19 mouse cellular contexts compared by ENCODE assay signal in the genomic region with DNA sequence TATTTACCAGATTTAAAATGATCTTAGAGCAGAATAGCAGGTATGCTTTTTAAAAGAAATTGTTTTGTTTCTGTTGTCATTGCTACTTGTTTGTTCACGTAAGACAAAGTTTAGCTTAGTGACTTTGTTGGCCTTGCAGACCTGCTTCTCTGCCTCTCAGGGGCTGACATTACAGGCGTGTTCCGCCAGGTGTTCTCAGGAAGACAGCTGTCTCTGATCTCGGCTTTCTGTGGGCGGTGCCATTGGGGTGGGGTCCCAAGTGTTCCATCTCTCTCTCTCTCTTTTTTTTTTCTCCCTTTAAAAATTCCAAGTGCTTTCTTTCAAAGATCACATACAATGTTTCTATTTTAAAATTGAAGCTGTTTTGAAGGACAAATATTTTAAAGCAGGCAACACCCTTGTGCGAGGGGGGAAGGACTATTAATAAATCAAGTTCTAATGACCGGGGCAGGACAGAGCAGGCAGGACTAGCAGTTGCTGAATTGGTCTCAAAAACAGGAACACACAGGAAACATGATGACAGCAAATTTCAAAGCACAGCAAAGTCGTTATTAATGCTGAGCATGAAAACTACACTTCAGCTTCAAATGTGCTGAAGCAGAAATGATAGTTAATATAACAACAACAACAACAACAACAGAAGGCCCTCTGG. TPM values are rescaled to one million over a fixed set of nuclear protein-coding genes. Genes with fewer than 3 reads are reported as not detected.
DNase-seq lines count a peak whose midpoint lies in the region; TF ChIP-seq lines count a peak whose summit lies in the region.
"Had no signal": no experiment of that assay in that cellular context is flagged by ENCODE, and none has a peak within 500 bp of the region (broad histone marks: within the 10 kb centered on the region; RNA-seq: fewer than 3 reads in every experiment).

No protein-coding gene starts in this region.

- H3K79me2 ChIP-seq in heart, adult 2 months (replicated peaks; ENCODE audit: control insufficient read depth, insufficient read depth, low read length): no peaks in the 10 kb centered on the region
- no peaks in the 10 kb centered on the region for H3K79me2 ChIP-seq in CH12.LX (replicated peaks; ENCODE audit: control insufficient read depth, extremely low read depth, insufficient read depth, poor library complexity, severe bottlenecking)
- H3K79me2 ChIP-seq in macrophage (ENCODE audit: inconsistent target): no peaks in the 10 kb centered on the region

- intact Hi-C loops in heart, adult 2 months (cut with DNase I): no loop called here
- intact Hi-C loops in left cerebral cortex, adult 2 months (cut with DNase I): no loop called here

- WGBS in heart, adult 2 months: 33% methylated on average over 8 of the region's 8 CpGs
- WGBS in macrophage (ENCODE audit: missing documents): 21% methylated on average over 8 of the region's 8 CpGs

- 0 out of 2 replicates have a peak overlapping the region, but pooled peaks have one; percentile 18 for H3K4me2 ChIP-seq in CH12.LX (ENCODE audit: insufficient read depth, low read depth, poor library complexity, severe bottlenecking)
- H3K4me2 ChIP-seq: embryonic facial prominence, embryonic 12.5 days; hindbrain, embryonic 13.5 days; intestine, embryonic 15.5 days; midbrain, embryonic 11.5 days had no signal

- H3K27ac ChIP-seq in heart, adult 2 months: peak overlapping the region; percentile 18; the same call in 1 of the 2 replicates
- no peak overlapping the region for H3K27ac ChIP-seq in CH12.LX (ENCODE audit: insufficient read depth, low read depth)
- H3K27ac ChIP-seq in macrophage: peak overlapping the region; percentile 80
- H3K27ac ChIP-seq in left cerebral cortex, adult 2 months: no peak overlapping the region
- H3K27ac ChIP-seq: embryonic facial prominence, embryonic 12.5 days; hindbrain, embryonic 13.5 days; intestine, embryonic 15.5 days had no signal

- in situ Hi-C loops in CH12.LX (cut with MboI; ENCODE audit: low pct_ligation_motif_present, low pct_unique_long_range_greater_than_20kb, low sequenced_read_pairs): no loop called here

- no peak for DNase-seq in heart, adult 2 months
- no peak for DNase-seq in heart, adult 9 months (ENCODE audit: low spot score in 2 of 2)
- no peak for DNase-seq in CH12.LX (ENCODE audit: extremely low read depth)
- peak; percentile 34 to 48 for DNase-seq in thymus, postnatal 10 days (ENCODE audit: low spot score in 2 of 2)
- DNase-seq in neural tube, embryonic 10.5 days (ENCODE audit: extremely low spot score, low spot score): no peak
- DNase-seq in embryo, embryonic 10 days (ENCODE audit: low spot score): no peak
- no peak for DNase-seq in left cerebral cortex, adult 2 months (ENCODE audit: extremely low spot score in 1 of 2, low spot score in 2 of 2)
- DNase-seq: adrenal gland, postnatal 10 days; B cell, adult 2 months; cerebellum, adult 2 months; left cerebral cortex, postnatal 4 days; lung, adult 18-20 months; lung, postnatal 36 days; right cerebral cortex, adult 18-20 months had no signal

- H3K4me3 ChIP-seq in heart, adult 2 months: no peak overlapping the region
- H3K4me3 ChIP-seq in CH12.LX (replicated peaks in 1 of 3; ENCODE audit: low read depth in 2 of 3, low read length in 2 of 3, poor library complexity in 1 of 3) (no peak overlapping the region), macrophage (ENCODE audit: inconsistent target) (no peak overlapping the region)
- no peak overlapping the region for H3K4me3 ChIP-seq in left cerebral cortex, adult 2 months
- H3K4me3 ChIP-seq: embryonic facial prominence, embryonic 12.5 days; hindbrain, embryonic 13.5 days; intestine, embryonic 15.5 days had no signal

- no peaks in the 10 kb centered on the region for H3K27me3 ChIP-seq in heart, adult 2 months (ENCODE audit: control insufficient read depth, insufficient read depth, low read length)
- no peaks in the 10 kb centered on the region for H3K27me3 ChIP-seq in CH12.LX (replicated peaks)
- H3K27me3 ChIP-seq: embryonic facial prominence, embryonic 12.5 days; hindbrain, embryonic 13.5 days; intestine, embryonic 15.5 days had no signal

- dilution Hi-C loops in CH12.LX (cut with MboI; ENCODE audit: extremely low pct_ligation_motif_present, extremely low pct_unique_long_range_greater_than_20kb, low sequenced_read_pairs): no loop called here

- no peak for TF ChIP-seq CTCF in heart, adult 2 months (IDR thresholded peaks at IDR 0.05)
- no peak for TF ChIP-seq CTCF in CH12.LX (conservative IDR thresholded peaks at IDR 0.05 in 1 of 2, IDR thresholded peaks at IDR 0.05 in 1 of 2; ENCODE audit: low read depth in 2 of 2, low read length in 2 of 2)
- no peak for TF ChIP-seq CTCF in left cerebral cortex, adult 2 months (IDR thresholded peaks at IDR 0.05)

- TF ChIP-seq EP300 in heart, adult 2 months (IDR thresholded peaks at IDR 0.05; ENCODE audit: insufficient read depth, low read depth, low read length): no peak
- 0 out of 2 replicates have a peak, but pooled peaks have one; percentile 14 for TF ChIP-seq EP300 in CH12.LX (IDR thresholded peaks at IDR 0.05; ENCODE audit: low read length)

- peaks cover 6% of the 10 kb centered on the region for H3K9me3 ChIP-seq in CH12.LX (replicated peaks; ENCODE audit: low read length)
- H3K9me3 ChIP-seq: embryonic facial prominence, embryonic 12.5 days; intestine, embryonic 15.5 days had no signal

- H3K9ac ChIP-seq in heart, adult 2 months (ENCODE audit: low read depth, low read length): no peak overlapping the region
- H3K9ac ChIP-seq in CH12.LX (ENCODE audit: insufficient read depth, low read depth): no peak overlapping the region
- H3K9ac ChIP-seq: embryonic facial prominence, embryonic 12.5 days; hindbrain, embryonic 13.5 days; intestine, embryonic 15.5 days had no signal

- H3K36me3 ChIP-seq in heart, adult 2 months (ENCODE audit: control insufficient read depth, insufficient read depth, low read length): peaks cover 3% of the 10 kb centered on the region; the same call in 1 of the 2 replicates
- no peaks in the 10 kb centered on the region for H3K36me3 ChIP-seq in CH12.LX (replicated peaks in 1 of 2; ENCODE audit: control insufficient read depth in 1 of 2, insufficient read depth in 1 of 2, low read length in 1 of 2)
- H3K36me3 ChIP-seq in macrophage (ENCODE audit: inconsistent target): no peaks in the 10 kb centered on the region
- H3K36me3 ChIP-seq: embryonic facial prominence, embryonic 12.5 days; hindbrain, embryonic 13.5 days; intestine, embryonic 15.5 days had no signal

- TF ChIP-seq RAD21 in CH12.LX (IDR thresholded peaks at IDR 0.05; ENCODE audit: low read depth, low read length): no peak

- TF ChIP-seq POLR2A in heart, adult 2 months (IDR thresholded peaks at IDR 0.05; ENCODE audit: insufficient read depth, low read depth, low read length): no peak
- TF ChIP-seq POLR2A in CH12.LX (IDR thresholded peaks at IDR 0.05; ENCODE audit: low read depth, low read length): no peak

- H3K4me1 ChIP-seq in heart, adult 2 months (ENCODE audit: control insufficient read depth, insufficient read depth, low read length): peaks cover 4% of the 10 kb centered on the region
- peaks cover 3 to 42% of the 10 kb centered on the region in 2 experiments for H3K4me1 ChIP-seq in CH12.LX (ENCODE audit: control insufficient read depth in 1 of 2, insufficient read depth in 2 of 2)

TF ChIP-seq in CH12.LX, 34 proteins besides CTCF, POLR2A, EP300 and RAD21:
- TF ChIP-seq SIN3A (IDR thresholded peaks at IDR 0.05; ENCODE audit: low read length) (0 out of 2 replicates have a peak, but pooled peaks have one; percentile 27), USF1 (IDR thresholded peaks at IDR 0.05; ENCODE audit: low read depth, low read length) (no peak)

RNA-seq across cellular contexts. Expression of a gene that starts 14.4 kb away (rescaled TPM):
- total RNA-seq in heart, adult 2 months (2021): 10 to 100 TPM in 1 of 2 experiments, 1 to 10 TPM in 1; 7.2 to 26.7 TPM
- polyA plus RNA-seq in heart, adult 2 months (2012; rRNA removed): 6.6 and 17.1 TPM in 2 replicates
- total RNA-seq in CH12.LX (2012; rRNA removed): 2.5 and 2.6 TPM in 2 replicates
- 4.6 TPM in 2 replicates for total RNA-seq in CH12.LX (2014; rRNA removed)
- 3.2 and 3.3 TPM in 2 replicates for polyA plus RNA-seq in CH12.LX (2012; ENCODE audit: insufficient read length, low read depth)
- 10 to 100 TPM in 17 of 26 experiments, 1 to 10 TPM in 9; 3.3 to 34.9 (median 19.9) TPM for total RNA-seq in macrophage (2018; cell fraction: chromatin; rRNA removed)
- total RNA-seq in macrophage (2018; cell fraction: cytosol; rRNA removed): 1 to 10 TPM; 1.3 to 7.4 (median 5.6) TPM
- 10 to 100 TPM in 15 of 26 experiments, 1 to 10 TPM in 11; 2.9 to 19.9 (median 11.8) TPM for total RNA-seq in macrophage (2018; cell fraction: nucleus; rRNA removed)
- polyA plus RNA-seq in macrophage (2018): 6.6 to 7.6 TPM (median 7.4 TPM) in 3 replicates
- total RNA-seq in left cerebral cortex, adult 2 months (2021): 10 to 100 TPM; 41.6 to 50.4 TPM

Comparison
In these comparisons a context has a peak if more than half of its experiments do, and no peak if none do; other contexts are left out.
1. DNase-seq: peak in thymus, postnatal 10 days (2 of 2); none in heart, adult 2 months (0 of 2), heart, adult 9 months (0 of 2), CH12.LX (single experiment), neural tube, embryonic 10.5 days (single experiment), embryo, embryonic 10 days (single experiment) and left cerebral cortex, adult 2 months (0 of 2).
2. H3K27ac ChIP-seq: peak in heart, adult 2 months (single experiment) and macrophage (single experiment); none in CH12.LX (single experiment) and left cerebral cortex, adult 2 months (single experiment).